Mouse (Mus musculus) C2C12 (cell line): Measurements from ENCODE around the gene Tdrd9. TPM values are rescaled to one million over a fixed set of nuclear protein-coding genes. Genes with fewer than 3 reads are reported as not detected.
"Not testable (repeated sequence)": the region's sequence is repeated elsewhere in the genome, so short reads cannot be mapped to it uniquely, and the experiment has no call there.

Experiments used
- H3K27me3 ChIP-seq: one replicate; pipeline ENCODE4 v1.6.1; 2011; ENCODE audit not compliant: control insufficient read depth, insufficient read depth, insufficient read length
- H3K36me3 ChIP-seq: one replicate; pipeline ENCODE4 v1.6.1; 2011; ENCODE audit not compliant: control insufficient read depth, insufficient read depth
- H3K4me3 ChIP-seq: one replicate; pipeline ENCODE4 v1.5.1; 2011; ENCODE audit warnings: mild to moderate bottlenecking, control low read depth; ENCODE audit not compliant: poor library complexity, insufficient read depth, severe bottlenecking
- H3K79me2 ChIP-seq: one replicate; pipeline ENCODE4 v1.6.1; 2011; ENCODE audit not compliant: control insufficient read depth, insufficient read depth
- H3K79me3 ChIP-seq: one replicate; pipeline ENCODE4 v1.6.1; 2011; ENCODE audit warnings: low read depth, control low read depth
- H3ac ChIP-seq: one replicate; pipeline ENCODE3; 2011; ENCODE audit warnings: low read depth; ENCODE audit not compliant: control insufficient read depth, insufficient read length
- CEBPB ChIP-seq: IDR thresholded peaks from one replicate; pipeline ENCODE4 v1.6.1; 2011; ENCODE audit warnings: low read depth, mild to moderate bottlenecking, control low read depth, moderate library complexity
- CTCF ChIP-seq: IDR thresholded peaks from one replicate; pipeline ENCODE4 v1.5.1; 2011; ENCODE audit not compliant: control insufficient read depth, insufficient read depth, insufficient read length
- FOSL1 ChIP-seq: IDR thresholded peaks from one replicate; pipeline ENCODE4 v1.8.0; 2011; ENCODE audit warnings: mild to moderate bottlenecking, low read length; ENCODE audit not compliant: poor library complexity, insufficient read depth, severe bottlenecking
- MAX ChIP-seq: IDR thresholded peaks from one replicate; pipeline ENCODE4 v1.6.1; 2011; ENCODE audit warnings: mild to moderate bottlenecking, control low read depth
- MYOD1 ChIP-seq: IDR thresholded peaks from one replicate; pipeline ENCODE4 v1.6.1; 2011; ENCODE audit warnings: low read depth; ENCODE audit not compliant: control insufficient read depth, insufficient read length
- MYOG ChIP-seq: IDR thresholded peaks from one replicate; pipeline ENCODE4 v1.6.1; 2011; ENCODE audit not compliant: control insufficient read depth, insufficient read length; ENCODE audit errors: extremely low read depth
- USF1 ChIP-seq: IDR thresholded peaks from one replicate; pipeline ENCODE4 v1.6.1; 2011; ENCODE audit warnings: low read depth, mild to moderate bottlenecking, control low read depth, moderate library complexity
- polyA plus RNA-seq: library from polyadenylated mRNA; unstranded; fragments of >200 nt; fragmentation: generic; extraction: Trizol; gene quantifications from one replicate; pipeline ENCODE4 v1.2.1, GENCODE M21; 2012; ENCODE audit warnings: missing spikeins

Gene Tdrd9
- polyA plus RNA-seq, 1 experiment = 0.20 TPM

GRCm38 (mm10) chr12:112033409-112033975 is 62.1 kb downstream of the Tdrd9 start:
- Histone ChIP-seq H3ac (no peak overlapping the region), H3K27me3 (no peaks in the 10 kb centered on the region), H3K36me3 (no peaks in the 10 kb centered on the region), H3K4me3 (no peak overlapping the region), H3K79me3 (no peaks in the 10 kb centered on the region), H3K79me2 (no peaks in the 10 kb centered on the region)
- no peak for TF ChIP-seq CEBPB

- H3K79me2 ChIP-seq, H3K36me3 ChIP-seq, H3K27me3 ChIP-seq, H3ac ChIP-seq, H3K4me3 ChIP-seq, H3K79me3 ChIP-seq: not testable (repeated sequence)
These were observed 64.2 kb downstream of the Tdrd9 start for GRCm38 (mm10) chr12:112035341-112036100.

- Histone ChIP-seq H3K36me3 (no peaks in the 10 kb centered on the region), H3K4me3 (no peak overlapping the region), H3K79me3 (no peaks in the 10 kb centered on the region), H3K79me2 (no peaks in the 10 kb centered on the region), H3K27me3 (no peaks in the 10 kb centered on the region), H3ac (no peak overlapping the region)
- TF ChIP-seq MYOD1 (no peak), MAX (no peak), CEBPB (no peak), USF1 (no peak), MYOG (no peak), CTCF (no peak), FOSL1 (no peak)
These were observed 67.1 kb downstream of the Tdrd9 start for GRCm38 (mm10) chr12:112038441-112038840.

GRCm38 (mm10) chr12:112039169-112039568 is 67.8 kb downstream of the Tdrd9 start:
- H3ac ChIP-seq = no peak overlapping the region
- H3K79me3 ChIP-seq = no peaks in the 10 kb centered on the region
- H3K27me3 ChIP-seq = no peaks in the 10 kb centered on the region
- H3K4me3 ChIP-seq = no peak overlapping the region
- no peaks in the 10 kb centered on the region for H3K79me2 ChIP-seq
- no peak for TF ChIP-seq FOSL1
- H3K36me3 ChIP-seq = no peaks in the 10 kb centered on the region

- Histone ChIP-seq H3K79me2 (no peaks in the 10 kb centered on the region), H3K36me3 (no peaks in the 10 kb centered on the region), H3K27me3 (peaks cover 4% of the 10 kb centered on the region), H3K79me3 (no peaks in the 10 kb centered on the region), H3K4me3 (no peak overlapping the region), H3ac (no peak overlapping the region)
- TF ChIP-seq MYOG = no peak
- no peak for TF ChIP-seq USF1
- TF ChIP-seq MAX = no peak
- no peak for TF ChIP-seq CEBPB
- TF ChIP-seq FOSL1 = no peak
- TF ChIP-seq MYOD1 = no peak
- no peak for TF ChIP-seq CTCF
These were observed 71.3 kb downstream of the Tdrd9 start for GRCm38 (mm10) chr12:112042681-112043080.

- no peaks in the 10 kb centered on the region for H3K36me3 ChIP-seq
- H3K4me3 ChIP-seq = no peak overlapping the region
- TF ChIP-seq CTCF (peak; percentile 77), USF1 (no peak)
- H3K27me3 ChIP-seq = peaks cover 5% of the 10 kb centered on the region
- H3ac ChIP-seq = no peak overlapping the region
- H3K79me2 ChIP-seq = no peaks in the 10 kb centered on the region
- no peaks in the 10 kb centered on the region for H3K79me3 ChIP-seq
These were observed 106.3 kb downstream of the Tdrd9 start for GRCm38 (mm10) chr12:112077651-112078050.
